Mouse (Mus musculus) layer of hippocampus, postnatal 14 days (tissue): ENCODE results near the gene Itprip. TPM values are rescaled to one million over a fixed set of nuclear protein-coding genes. Genes with fewer than 3 reads are reported as not detected.
"Not testable (repeated sequence)": the region's sequence is repeated elsewhere in the genome, so short reads cannot be mapped to it uniquely, and the experiment has no call there.

Experiments
- DNase-seq, 2 experiments: peaks; one replicate each; pipeline ENCODE4 v3.0.0; 2021 to 2022; ENCODE audit warnings: low spot score in 2 of 2, mixed read lengths in 1 of 2
- microRNA-seq, 2 experiments: library from miRNA; unstranded; fragments of <30 nt; microRNA quantifications; one replicate each; pipeline ENCODE4 v1.2.0; 2021
- total RNA-seq, 2 experiments: library from RNA; stranded (reverse); gene quantifications; 2 replicates each; pipeline ENCODE4 v1.2.3; 2021

Gene Itprip
- total RNA-seq, 2 experiments from 2014 or later = 1.7 to 1.9 TPM

- DNase-seq = no peak
These were observed 64.9 kb downstream of the Itprip start for GRCm38 (mm10) chr19:47853951-47854795.

- no peak for DNase-seq
These were observed 66.0 kb downstream of the Itprip start for GRCm38 (mm10) chr19:47853053-47853452.

GRCm38 (mm10) chr19:47852131-47852530 is 67.0 kb downstream of the Itprip start:
- DNase-seq = not testable (repeated sequence)

- DNase-seq = no peak
These were observed 69.4 kb downstream of the Itprip start for GRCm38 (mm10) chr19:47849735-47850134.

Small RNAs within 50 kb of the gene (microRNA-seq; reads per million reads assigned to microRNA genes)
- 0 to 0.45 reads per million in 2 experiments for gene Gm22240

Other genes with a start within 250 kb of the Itprip start
- gene Col17a1, start 227.2 kb downstream of the Itprip start, total RNA-seq = under 1 TPM; 0.16 to 0.19 TPM
- gene Sfr1, start 187.6 kb downstream of the Itprip start, total RNA-seq = 100 to 1,000 TPM in 1 of 2 experiments, 10 to 100 TPM in 1; 98.3 to 110 TPM
- gene Gsto1, start 64.3 kb downstream of the Itprip start, total RNA-seq = 10 to 100 TPM; 74.0 to 77.7 TPM
- gene Gsto2, start 53.8 kb downstream of the Itprip start, total RNA-seq = 1 to 10 TPM; 1.8 to 3.0 TPM
- 1 to 10 TPM; 1.5 to 4.8 TPM for gene Cfap43, start within 50 bp of the Itprip start, total RNA-seq
- gene Cfap58, start 18.4 kb upstream of the Itprip start, total RNA-seq = under 1 TPM; 0.29 to 0.55 TPM